Mouse (Mus musculus) NIH3T3 (cell line): ENCODE data around the gene Ndufb10.

Source experiments
- DNase-seq: peaks from one replicate; pipeline ENCODE4 v3.0.0-alpha.2; 2012; ENCODE audit warnings: low read depth

Gene Ndufb10

DNA sequence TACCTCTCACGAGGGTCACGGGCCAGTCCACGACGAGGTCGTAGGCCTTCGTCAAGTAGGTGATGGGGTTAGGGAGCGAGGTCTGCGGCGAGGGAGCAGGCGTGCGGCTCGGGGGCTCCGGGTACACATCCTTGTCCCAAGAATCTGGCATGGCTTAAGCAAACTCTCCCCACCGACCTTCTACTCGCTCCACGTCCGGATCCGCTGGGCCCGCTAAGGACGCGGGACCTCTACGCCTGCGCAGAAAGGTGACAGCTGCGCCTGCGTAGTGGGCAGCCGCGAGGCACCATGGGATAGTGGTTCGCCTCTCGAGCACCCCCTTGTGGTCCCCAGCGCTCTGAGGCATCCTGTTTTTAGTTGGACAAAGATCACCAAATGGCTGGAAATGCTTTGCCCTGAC, at the start of gene Ndufb10:
TSS of gene Ndufb10 (minus strand) at position 295 of the 400 bp plus-strand sequence.
- DNase-seq = peak; percentile 99

DNA sequence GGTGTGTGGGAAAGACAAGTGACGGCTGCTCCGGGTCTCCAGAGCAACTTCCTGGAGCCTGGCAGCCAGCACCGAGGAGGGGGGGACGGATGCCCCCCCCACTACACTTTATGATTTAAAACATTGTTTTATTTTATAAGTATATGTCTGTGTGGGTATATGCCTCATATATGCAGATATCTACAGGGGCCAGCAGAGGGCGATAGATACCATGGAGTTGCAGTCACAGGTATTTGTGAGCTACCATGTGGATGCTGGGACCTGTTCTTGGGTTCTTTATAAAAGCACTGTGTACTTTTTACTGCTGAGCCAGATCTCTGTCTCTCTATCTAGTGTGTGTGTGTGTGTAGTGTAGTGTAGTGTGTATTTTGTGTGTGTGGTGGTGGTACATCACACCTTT, 49.0 kb upstream of the Ndufb10 start:
- no peak for DNase-seq

DNA sequence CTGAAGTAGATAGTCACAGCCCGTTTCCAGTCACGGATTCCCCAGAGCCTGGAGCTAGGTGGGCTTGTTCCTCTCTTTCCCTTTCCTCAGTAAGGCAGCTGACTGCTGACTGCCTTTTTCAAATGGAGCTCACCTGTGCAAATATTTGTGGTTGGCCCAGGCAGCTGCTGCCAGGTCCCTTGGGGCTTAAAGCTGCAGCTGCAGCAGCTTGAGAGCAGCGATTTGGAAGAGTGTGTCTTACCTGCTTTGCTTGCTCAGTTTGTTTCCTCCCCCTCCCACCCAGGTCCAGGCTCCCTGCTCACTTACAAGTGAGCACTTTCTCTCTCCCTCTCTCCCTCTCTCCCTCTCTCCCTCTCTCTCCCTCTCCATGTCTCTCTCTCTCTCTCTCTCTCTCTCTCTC, 44.9 kb upstream of the Ndufb10 start:
- DNase-seq = no peak

DNA sequence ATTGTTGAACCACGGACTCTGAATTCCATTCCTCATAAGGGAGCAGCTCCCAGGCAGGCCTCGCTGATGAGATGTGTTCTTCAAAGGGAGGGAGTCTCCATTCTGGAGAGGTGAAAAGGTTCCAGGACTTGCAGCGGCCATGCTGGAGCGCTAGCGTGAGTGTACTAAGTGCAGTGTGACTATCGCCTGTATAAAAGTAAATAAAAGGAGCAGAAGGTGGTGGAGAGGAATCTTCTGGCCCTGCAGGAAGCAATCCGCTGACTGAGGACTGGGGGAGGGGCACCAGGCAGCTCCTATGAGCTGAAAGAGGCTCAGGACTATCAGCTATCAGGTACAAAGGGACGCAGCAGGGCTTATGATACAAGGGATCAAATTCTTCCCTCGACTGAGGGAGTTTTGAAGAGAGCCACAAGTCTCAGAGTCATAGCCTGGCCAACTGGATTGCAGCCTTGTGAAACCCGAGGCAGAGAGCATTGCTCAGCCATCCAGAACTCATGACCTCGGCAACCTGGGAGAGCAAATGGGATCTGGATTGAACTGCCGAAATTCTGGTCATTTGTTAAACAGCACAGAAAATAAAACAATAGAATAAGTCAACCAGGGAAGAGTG, 42.1 kb upstream of the Ndufb10 start:
- DNase-seq = no peak

DNA sequence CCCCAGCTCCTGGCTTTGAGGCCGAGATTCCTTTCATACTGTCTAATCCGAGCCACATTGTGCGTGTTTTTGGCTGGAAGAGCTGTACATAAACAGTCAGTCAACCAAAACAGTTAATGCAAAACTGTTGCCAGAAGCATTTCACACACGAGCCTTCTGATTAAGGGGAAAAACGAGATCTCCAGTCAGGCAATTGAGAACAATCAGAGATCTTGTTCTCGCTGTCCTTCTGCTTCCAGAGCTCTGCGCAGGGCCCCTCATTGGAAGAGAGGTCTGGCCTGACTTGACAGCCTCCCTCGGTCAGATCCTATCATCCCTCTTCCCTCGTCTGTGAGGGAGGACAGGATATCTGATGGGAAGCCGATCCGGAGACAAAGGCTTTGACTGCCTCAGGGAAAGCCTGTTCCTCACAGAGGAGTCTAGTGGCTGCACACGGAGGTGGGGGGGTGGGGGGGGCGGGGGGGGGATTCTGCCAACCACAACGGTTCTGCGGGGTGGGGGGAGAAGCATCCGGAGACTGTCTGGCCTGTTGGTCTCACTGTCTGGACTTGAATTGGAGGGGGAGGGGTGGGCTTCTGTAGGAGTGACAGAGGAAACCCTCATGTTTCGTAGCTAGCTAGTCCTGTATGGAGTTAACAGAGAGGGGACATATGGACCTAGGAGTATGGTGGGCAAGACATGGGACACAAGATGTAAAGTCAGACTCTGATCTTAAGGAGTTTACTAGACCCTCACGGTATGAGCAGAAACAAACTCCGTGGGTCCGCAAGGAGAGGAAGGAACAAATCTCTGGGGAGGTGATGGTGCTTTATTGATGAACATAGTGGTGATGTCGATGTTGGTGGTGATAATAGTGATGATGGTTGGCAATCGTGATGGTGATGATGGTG, 41.0 kb upstream of the Ndufb10 start:
- DNase-seq = peak; percentile 12

DNA sequence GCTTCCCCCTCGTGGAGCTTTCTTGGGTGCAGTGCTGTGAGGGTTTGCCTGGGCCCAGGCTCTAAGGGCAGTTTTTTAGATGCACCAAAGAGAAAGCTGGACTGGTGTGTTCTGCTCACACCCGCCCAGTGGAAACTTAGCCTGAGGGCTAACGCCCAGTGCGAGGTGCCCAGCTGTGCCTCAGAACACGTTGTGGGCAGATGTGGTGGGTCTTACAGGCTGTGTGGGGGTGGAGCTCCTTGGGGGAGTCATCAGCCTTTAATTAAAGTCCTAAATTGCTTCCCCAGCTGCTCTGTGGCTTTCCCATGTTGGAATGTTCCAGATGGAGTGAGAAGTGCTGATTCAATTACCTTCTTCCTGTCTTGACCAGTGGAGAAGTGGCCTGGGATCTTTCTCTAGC, 36.8 kb upstream of the Ndufb10 start:
- DNase-seq = peak; percentile 30

DNA sequence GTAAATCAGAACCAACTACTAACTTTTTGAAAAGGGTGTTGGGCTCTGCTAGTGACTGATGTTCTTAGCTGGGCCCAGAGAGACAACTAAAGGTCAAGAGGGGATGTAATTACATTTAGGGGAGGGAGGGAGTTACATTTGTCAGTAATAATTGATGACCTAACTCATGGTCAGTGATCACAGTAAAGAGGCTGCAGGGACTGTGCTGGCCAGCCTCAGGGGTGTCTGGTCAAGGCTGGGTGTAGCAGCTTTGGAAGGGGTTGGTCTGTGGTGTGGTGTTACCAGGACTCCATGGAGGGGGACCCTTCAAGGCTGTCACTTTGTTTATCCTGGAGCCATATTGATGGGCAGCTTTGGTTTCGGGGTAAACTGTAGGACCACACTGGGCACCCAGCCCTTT, 33.1 kb upstream of the Ndufb10 start:
- no peak for DNase-seq

DNA sequence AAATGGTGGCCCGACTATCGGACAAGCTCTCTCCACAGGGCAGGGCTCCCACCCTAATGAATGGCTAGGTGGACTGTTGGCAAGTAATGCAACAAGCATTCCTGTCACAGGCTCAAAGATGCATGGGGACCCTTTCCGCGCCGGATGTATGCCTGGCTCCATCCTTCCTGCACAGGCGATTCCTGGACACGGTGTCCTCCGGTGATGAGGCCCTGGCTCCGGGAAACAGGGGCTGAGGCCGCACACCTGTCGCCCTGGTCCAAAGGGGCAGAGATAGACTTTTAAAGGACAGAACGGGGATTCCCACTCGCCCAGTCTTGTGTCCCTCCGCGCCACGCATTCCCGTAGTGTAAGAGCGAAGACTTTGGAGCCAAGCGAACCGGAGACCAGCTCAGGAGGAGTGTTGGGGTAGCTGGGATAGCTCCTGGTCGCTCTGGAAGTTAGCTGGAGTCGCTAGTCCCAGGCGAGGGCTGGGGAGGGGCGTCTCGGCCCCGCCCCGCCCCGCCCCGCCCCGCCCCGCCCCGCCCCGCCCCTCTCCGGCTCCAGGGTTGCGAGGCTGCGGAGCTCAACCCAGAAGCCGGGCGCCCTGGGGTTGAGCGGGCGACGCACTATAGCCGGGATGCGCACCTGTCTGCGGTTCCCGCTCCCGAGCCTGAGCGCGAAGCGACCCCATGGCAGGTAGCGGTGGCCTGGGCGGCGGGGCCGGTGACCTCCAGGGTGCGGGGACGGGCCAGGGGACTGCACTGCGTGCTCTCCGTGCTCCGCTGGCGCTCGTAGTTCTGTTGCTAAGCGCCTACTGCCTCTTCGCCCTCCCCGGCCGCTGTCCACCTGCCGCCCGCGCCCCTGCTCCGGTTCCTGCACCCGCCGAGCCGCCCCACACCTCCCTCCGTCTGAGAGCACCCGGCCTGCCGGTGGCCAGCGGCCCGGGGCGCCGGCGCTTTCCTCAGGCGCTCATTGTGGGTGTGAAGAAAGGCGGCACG, 28.4 kb upstream of the Ndufb10 start, which contains the start of gene Hs3st6:
TSS of gene Hs3st6 (plus strand) at position 574 of the 980 bp plus-strand sequence.
- DNase-seq = no peak

DNA sequence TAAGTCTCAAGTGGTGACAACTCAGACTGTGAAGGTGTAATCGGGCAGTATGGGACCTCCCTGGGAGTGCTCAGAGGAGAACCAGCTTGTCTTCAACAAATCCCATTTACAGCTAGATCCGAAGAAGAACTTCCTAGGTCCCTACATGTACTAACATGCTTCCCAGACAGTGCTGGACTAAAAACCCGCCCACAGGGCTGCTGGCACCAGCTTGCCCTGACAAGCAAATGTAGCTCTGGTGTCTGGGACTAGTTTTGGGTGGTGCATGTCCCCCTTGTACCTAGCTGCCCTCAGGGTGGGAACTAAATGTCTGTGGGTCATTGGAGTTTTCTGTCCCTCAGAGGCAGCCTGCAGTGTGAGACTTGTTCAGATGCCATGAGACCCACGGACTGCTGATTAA, 27.2 kb upstream of the Ndufb10 start:
- DNase-seq = no peak

DNA sequence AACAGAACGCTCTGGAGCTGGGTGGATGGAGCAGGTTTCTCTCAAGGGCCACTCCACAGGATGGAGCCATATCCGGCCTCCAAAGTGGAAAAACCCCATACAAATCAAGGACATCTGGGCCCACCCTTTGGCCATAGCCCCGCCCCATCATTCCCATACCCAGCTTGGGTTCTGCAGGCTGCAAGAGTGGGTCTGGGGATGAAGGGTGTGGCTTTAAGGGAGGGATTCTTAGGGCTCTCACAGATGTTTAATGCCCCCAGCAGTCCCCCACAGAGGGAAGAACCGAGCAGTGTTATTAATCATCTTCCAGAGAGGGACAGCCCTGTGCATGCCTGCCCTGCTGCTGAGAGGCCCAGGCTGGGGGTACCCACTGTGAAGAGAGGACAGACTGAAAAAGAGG, 22.7 kb upstream of the Ndufb10 start:
- DNase-seq = peak; percentile 46

DNA sequence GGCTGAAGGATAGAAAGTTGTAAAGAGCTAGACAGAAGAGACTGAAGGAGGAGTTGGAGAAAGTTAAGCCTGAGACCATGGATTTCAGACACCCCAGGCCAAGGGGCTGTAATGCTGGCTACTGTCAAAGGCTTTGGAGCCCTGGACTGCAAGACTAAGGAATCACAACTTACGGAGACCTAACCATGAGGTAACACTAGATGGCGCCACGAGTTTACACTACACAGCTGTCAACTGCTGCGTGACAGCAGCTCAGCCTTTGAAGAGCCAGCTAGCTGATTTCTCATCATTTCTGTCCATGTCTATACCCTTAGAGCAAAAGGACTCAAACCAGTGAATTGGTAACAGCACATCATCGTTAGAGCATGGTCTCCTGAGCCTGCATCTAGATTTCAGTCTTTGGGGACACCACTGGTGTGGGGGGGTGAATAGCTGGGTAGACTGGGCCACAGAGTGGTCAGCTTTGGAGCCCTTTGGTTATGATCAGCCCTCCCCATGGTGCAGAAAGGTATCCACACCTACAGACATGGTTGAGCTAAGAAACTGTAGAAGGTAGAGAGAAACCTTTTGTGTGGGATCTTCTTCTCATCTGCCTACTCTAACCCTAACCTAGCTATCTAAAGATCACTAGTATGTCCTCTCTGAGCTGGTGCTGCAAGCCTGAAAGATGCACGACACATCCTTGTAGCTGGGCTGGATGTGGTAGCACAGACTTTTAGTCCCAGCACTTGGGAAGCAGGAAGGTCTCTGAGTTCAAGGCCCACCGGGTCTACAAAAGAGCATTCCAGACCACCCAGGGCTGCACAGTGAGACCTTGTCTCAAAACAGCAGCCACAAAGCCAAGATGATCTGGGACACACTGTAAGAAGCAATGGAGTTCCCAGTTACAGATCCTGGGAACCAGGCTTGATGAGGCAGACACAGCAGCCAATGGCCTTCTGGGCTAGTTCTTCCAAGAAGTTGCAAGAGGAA, 21.5 kb upstream of the Ndufb10 start:
- DNase-seq = peak; percentile 95

DNA sequence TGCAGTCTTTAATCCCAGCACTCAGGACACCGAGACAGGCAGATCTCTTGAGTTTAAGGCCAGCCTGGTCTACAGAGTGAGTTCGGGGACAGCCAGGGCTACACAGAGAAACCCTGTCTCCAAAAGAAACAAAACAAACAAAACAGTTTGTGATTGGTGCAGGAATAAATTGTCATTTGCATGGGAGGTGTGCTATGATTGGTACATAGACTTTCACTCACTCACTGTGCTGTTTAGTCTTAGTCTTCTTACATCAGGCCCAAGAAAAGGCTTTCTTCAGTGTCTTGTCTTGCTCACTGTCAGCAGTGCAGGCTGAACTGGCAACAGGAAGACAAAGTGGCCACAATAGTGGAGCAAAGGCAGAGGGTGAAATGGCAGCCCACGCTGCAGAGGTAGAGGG, 20.1 kb upstream of the Ndufb10 start:
- no peak for DNase-seq

DNA sequence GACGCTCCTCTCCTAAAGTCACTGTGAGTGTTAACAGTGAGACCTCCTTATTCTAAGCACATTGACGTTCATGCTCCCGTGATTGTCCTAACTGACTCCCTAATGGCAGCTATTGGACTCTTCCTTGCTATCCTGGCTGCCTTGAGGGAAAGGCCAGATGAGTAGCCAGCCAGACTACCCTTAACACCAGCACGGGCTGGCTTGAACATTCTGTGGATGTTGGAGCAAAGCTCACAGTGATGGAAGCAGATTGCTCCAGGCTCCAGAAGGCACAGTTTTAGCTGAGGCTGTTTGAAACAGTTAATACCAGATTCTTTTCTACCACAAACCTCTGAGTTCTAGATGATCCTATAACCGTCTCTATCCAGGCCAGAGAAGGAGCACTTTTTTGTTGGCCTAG, 19.6 kb upstream of the Ndufb10 start:
- no peak for DNase-seq

DNA sequence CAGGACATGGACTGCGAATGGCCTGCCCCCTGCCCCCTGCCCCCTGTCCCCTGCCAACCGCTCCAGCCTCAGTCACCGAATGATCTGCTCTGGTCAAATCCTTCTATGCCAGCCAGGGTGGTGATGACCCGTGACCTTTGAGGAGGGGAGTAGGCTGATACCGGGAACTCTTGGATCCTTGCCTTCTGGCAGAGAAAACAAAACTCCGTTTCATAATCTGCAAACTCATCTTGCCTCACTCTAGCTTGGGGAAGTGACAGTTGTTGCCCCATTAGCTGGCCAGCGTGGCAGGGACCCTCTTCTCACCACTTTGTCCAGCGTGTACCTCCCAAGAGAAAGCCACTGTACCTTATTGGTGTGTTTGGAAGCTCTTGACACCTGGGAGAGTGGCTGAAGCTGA, 18.0 kb upstream of the Ndufb10 start:
- DNase-seq = no peak

DNA sequence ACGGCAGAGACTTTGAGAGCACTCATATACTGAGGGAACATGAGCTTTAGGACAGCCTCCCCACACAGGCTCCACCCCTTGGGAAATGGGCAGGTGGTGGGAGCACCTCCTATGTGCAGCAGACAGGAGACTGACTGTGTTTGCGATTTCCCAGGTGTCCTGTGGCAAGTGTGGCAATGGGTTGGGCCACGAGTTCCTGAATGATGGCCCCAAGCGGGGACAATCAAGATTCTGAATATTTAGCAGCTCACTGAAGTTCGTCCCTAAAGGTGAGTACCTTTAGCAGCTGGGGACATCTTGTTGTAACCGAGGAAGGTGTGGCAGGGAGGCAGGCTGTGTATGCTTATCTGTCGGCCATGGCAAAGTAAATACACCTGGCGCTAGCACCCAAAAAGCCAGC, 15.6 kb upstream of the Ndufb10 start:
- no peak for DNase-seq

DNA sequence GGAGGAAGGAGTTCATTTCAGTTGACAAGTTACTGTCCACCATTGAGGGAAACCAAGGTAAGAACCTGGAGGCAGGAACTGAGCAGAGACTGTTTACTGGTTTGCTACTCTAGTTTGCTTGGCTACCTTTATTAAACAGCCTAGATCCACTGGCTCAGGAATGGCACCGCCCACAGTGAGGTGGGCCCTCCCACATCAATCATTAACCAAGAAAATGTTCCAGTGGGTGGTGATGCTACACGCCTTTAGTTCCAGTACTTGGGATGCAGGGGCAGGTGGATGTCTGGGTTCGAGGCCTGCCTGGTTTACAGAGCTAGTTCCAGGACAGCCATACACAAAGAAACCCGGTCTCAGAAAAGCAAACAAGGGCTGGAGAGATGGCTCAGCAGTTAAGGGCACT, 14.0 kb upstream of the Ndufb10 start:
- no peak for DNase-seq

DNA sequence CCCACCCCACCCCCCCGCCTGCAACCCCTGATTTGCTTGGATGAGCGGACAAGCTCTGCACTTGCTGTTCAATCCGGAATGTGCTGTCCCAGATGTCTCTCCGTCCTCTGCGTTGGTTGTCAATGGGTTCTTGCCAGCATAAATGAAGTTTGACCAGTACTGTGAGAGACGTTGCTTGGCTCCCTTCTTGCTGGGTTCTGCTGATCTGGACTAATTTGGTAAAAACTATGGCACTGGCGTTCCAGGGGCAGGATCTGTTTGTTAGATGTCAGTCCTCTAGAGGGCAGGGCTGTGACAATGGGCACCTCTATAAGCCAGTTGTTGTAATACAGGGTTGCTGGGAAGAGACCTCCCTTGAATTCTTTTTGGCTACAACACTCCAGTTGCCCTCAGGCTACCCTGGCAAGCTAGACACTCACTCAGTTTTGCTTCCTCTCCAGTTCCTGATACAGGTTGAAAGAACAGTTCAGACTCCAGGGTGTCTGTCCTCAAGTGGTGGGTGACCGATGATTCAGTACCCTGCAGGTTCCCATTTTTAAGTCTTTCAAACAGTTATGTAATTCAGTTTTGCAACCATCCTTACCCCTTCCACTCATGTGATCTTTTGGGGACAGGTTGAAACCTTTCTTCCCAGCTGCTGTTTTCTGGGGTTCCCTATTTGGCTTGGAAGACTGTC, 13.0 kb upstream of the Ndufb10 start:
- DNase-seq = no peak

DNA sequence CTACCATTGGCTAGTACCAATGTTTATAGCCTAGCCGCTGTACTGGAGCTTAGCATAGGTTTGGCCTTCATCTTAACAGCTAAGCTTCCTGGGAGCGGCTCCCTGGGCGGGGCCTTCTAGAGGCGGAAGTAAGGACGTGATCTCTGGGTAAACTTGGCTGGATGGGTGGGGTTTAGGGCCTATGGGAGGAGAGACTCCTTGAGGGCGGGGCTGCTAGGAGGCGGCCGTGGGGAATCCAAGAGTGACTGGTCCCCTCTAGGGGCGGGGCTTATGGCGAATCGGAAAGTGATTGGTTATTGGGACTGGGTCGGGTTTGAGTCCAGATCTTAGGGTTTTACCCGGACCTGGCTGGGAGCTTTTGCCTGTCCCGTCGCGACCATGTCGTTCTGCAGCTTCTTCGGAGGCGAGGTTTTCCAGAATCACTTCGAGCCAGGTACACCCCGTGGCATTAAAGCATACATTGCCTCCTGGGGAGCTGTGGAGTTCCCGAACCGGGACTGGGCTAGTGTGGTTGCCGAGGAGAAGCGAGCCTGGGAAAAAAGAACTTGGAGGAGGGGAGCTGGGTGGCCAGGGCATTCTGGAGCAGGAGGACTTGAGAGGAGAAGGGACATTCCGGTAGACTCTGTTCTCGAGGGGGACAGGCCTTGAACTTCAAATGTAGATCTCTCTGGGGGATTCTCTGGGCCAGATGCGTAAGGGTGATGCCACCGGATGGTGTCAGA, 12.2 kb upstream of the Ndufb10 start, which contains the start of gene Msrb1:
TSS of gene Msrb1 (plus strand) at position 313 of the 722 bp plus-strand sequence.
- DNase-seq = peak; percentile 99

DNA sequence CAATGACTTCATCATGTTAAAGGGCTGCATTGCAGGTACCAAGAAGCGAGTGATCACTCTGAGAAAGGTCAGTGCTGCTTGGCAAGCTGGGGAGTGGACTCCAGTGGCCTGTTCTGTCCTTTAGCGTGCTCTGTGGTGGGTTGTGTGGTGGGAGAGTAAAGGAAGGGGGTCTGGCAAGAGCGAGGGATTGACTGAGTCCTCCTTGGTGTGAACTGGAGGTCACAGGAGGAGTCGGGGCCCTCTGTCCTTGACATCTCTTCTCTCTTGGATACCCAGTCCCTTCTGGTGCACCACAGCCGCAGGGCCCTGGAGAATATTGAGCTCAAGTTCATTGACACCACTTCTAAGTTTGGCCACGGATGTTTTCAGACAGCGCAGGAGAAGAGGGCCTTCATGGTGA, 11.2 kb upstream of the Ndufb10 start:
- DNase-seq = no peak

DNA sequence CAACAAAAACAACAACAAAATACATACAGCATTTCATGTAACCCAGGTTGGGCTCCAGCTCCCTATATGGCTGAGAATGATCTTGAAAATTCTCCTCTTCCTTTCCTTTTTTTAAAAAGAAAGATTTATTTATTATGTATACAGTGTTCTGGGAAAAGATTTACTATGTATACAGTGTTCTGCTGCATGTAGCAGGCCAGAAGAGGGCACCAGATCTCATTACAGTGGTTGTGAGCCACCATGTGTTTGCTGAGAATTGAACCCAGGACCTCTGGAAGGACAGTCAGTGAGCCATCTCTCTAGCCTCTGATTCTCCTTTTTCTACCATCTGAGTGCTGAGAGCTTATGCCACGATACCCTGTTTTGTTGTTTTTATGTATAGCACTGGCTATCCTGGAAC, 10.2 kb upstream of the Ndufb10 start:
- no peak for DNase-seq
